Mouse (Mus musculus): ENCODE results near the gene Atp6v0c. TPM values are rescaled to one million over a fixed set of nuclear protein-coding genes. Genes with fewer than 3 reads are reported as not detected.

Atp6v0c gene
- polyA plus RNA-seq, 1 experiment from 2014 or later = 434 TPM

GRCm38 (mm10) chr17:24168590-24169277, 768 bp downstream of the Atp6v0c start:
- Histone ChIP-seq H3K9ac (ENCODE audit: low read length) (peak overlapping the region; percentile 95), H3K4me3 (ENCODE audit: low read depth, low read length) (peak overlapping the region; percentile 91), H3K27ac (replicated peaks; ENCODE audit: low read depth, low read length) (peak overlapping the region; percentile 93), H3K27me3 (ENCODE audit: control insufficient read depth, insufficient read depth, low read length) (no peaks in the 10 kb centered on the region), H3K4me2 (ENCODE audit: low read depth, severe bottlenecking) (peak overlapping the region; percentile 86), H3K36me3 (ENCODE audit: control insufficient read depth, insufficient read depth, low read length) (peaks cover 11% of the 10 kb centered on the region; the same call in 1 of the 2 replicates), H3K9me3 (ENCODE audit: control insufficient read depth, low read length) (no peaks in the 10 kb centered on the region), H3K4me1 (ENCODE audit: control insufficient read depth, insufficient read depth, low read length) (peaks cover 11% of the 10 kb centered on the region)
- peak; percentile 78 for DNase-seq (ENCODE audit: low spot score)
- under 1% methylated on average over 41 of the region's 41 CpGs for WGBS
- peak; percentile 59; the same call in 1 of the 2 replicates for ATAC-seq (ENCODE audit: insufficient number of reproducible peaks, low FRiP score, low TSS enrichment, low read depth)

GRCm38 (mm10) chr17:24167891-24168505, 1.5 kb downstream of the Atp6v0c start:
- Histone ChIP-seq H3K4me2 (ENCODE audit: low read depth, severe bottlenecking) (peak overlapping the region; percentile 86), H3K4me1 (ENCODE audit: control insufficient read depth, insufficient read depth, low read length) (peaks cover 11% of the 10 kb centered on the region), H3K9me3 (ENCODE audit: control insufficient read depth, low read length) (no peaks in the 10 kb centered on the region), H3K4me3 (ENCODE audit: low read depth, low read length) (peak overlapping the region; percentile 91), H3K9ac (ENCODE audit: low read length) (peak overlapping the region; percentile 95), H3K27ac (replicated peaks; ENCODE audit: low read depth, low read length) (no peak overlapping the region), H3K27me3 (ENCODE audit: control insufficient read depth, insufficient read depth, low read length) (no peaks in the 10 kb centered on the region), H3K36me3 (ENCODE audit: control insufficient read depth, insufficient read depth, low read length) (peaks cover 11% of the 10 kb centered on the region; the same call in 1 of the 2 replicates)
- no peak for DNase-seq (ENCODE audit: low spot score)
- 51% methylated on average over 7 of the region's 7 CpGs for WGBS
- no peak for ATAC-seq (ENCODE audit: insufficient number of reproducible peaks, low FRiP score, low TSS enrichment, low read depth)

GRCm38 (mm10) chr17:24167120-24167519, 2.4 kb downstream of the Atp6v0c start:
- no peak overlapping the region for H3K4me3 ChIP-seq (ENCODE audit: low read depth, low read length)
- DNase-seq (ENCODE audit: low spot score) (no peak), ATAC-seq (ENCODE audit: insufficient number of reproducible peaks, low FRiP score, low TSS enrichment, low read depth) (no peak)
- no peaks in the 10 kb centered on the region for H3K27me3 ChIP-seq (ENCODE audit: control insufficient read depth, insufficient read depth, low read length)
- WGBS = 91% methylated on average over 6 of the region's 6 CpGs
- peaks cover 11% of the 10 kb centered on the region; the same call in 1 of the 2 replicates for H3K36me3 ChIP-seq (ENCODE audit: control insufficient read depth, insufficient read depth, low read length)
- no peak overlapping the region for H3K9ac ChIP-seq (ENCODE audit: low read length)
- H3K4me2 ChIP-seq (ENCODE audit: low read depth, severe bottlenecking) = no peak overlapping the region
- peaks cover 15% of the 10 kb centered on the region for H3K4me1 ChIP-seq (ENCODE audit: control insufficient read depth, insufficient read depth, low read length)
- no peak overlapping the region for H3K27ac ChIP-seq (replicated peaks; ENCODE audit: low read depth, low read length)
- H3K9me3 ChIP-seq (ENCODE audit: control insufficient read depth, low read length) = no peaks in the 10 kb centered on the region

- no peak overlapping the region for H3K4me3 ChIP-seq (ENCODE audit: low read depth, low read length)
- H3K27ac ChIP-seq (replicated peaks; ENCODE audit: low read depth, low read length) = no peak overlapping the region
- peaks cover 11% of the 10 kb centered on the region; the same call in 1 of the 2 replicates for H3K36me3 ChIP-seq (ENCODE audit: control insufficient read depth, insufficient read depth, low read length)
- H3K27me3 ChIP-seq (ENCODE audit: control insufficient read depth, insufficient read depth, low read length) = no peaks in the 10 kb centered on the region
- 83% methylated on average over 11 of the region's 11 CpGs for WGBS
- H3K4me1 ChIP-seq (ENCODE audit: control insufficient read depth, insufficient read depth, low read length) = peaks cover 10% of the 10 kb centered on the region
- ATAC-seq (ENCODE audit: insufficient number of reproducible peaks, low FRiP score, low TSS enrichment, low read depth) (no peak), DNase-seq (ENCODE audit: low spot score) (no peak)
- no peak overlapping the region for H3K4me2 ChIP-seq (ENCODE audit: low read depth, severe bottlenecking)
- no peak overlapping the region for H3K9ac ChIP-seq (ENCODE audit: low read length)
- no peaks in the 10 kb centered on the region for H3K9me3 ChIP-seq (ENCODE audit: control insufficient read depth, low read length)
Observed at GRCm38 (mm10) chr17:24164566-24165259, 4.8 kb downstream of the Atp6v0c start.

- no peak within 1 kb of the TSS for H3K27ac ChIP-seq (replicated peaks; ENCODE audit: low read depth, low read length)
- H3K4me1 ChIP-seq (ENCODE audit: control insufficient read depth, insufficient read depth, low read length) = peaks cover 10% of the 10 kb centered on the region
- peaks cover 11% of the 10 kb centered on the region; the same call in 1 of the 2 replicates for H3K36me3 ChIP-seq (ENCODE audit: control insufficient read depth, insufficient read depth, low read length)
- under 1% methylated on average over 47 of the region's 47 CpGs for WGBS
- H3K27me3 ChIP-seq (ENCODE audit: control insufficient read depth, insufficient read depth, low read length) = no peaks in the 10 kb centered on the region
- H3K4me3 ChIP-seq (ENCODE audit: low read depth, low read length) = peak within 1 kb of the TSS; percentile 56
- peak within 1 kb of the TSS; percentile 83 for H3K4me2 ChIP-seq (ENCODE audit: low read depth, severe bottlenecking)
- ATAC-seq (ENCODE audit: insufficient number of reproducible peaks, low FRiP score, low TSS enrichment, low read depth) (peak; percentile 94), DNase-seq (ENCODE audit: low spot score) (peak; percentile 100)
- no peaks in the 10 kb centered on the region for H3K9me3 ChIP-seq (ENCODE audit: control insufficient read depth, low read length)
- H3K9ac ChIP-seq (ENCODE audit: low read length) = peak within 1 kb of the TSS; percentile 54
Observed at GRCm38 (mm10) chr17:24163176-24163962, 6.1 kb downstream of the Atp6v0c start, which contains the start of gene Amdhd2. Gene Amdhd2, minus strand, starts transcription at chr17:24163766.

- ATAC-seq (ENCODE audit: insufficient number of reproducible peaks, low FRiP score, low TSS enrichment, low read depth) (no peak), DNase-seq (ENCODE audit: low spot score) (no peak)
- H3K36me3 ChIP-seq (ENCODE audit: control insufficient read depth, insufficient read depth, low read length) = peaks cover 9% of the 10 kb centered on the region; the same call in 1 of the 2 replicates
- peak overlapping the region; percentile 54 for H3K9ac ChIP-seq (ENCODE audit: low read length)
- H3K4me3 ChIP-seq (ENCODE audit: low read depth, low read length) = peak overlapping the region; percentile 56
- 27% methylated on average over 17 of the region's 17 CpGs for WGBS
- no peak overlapping the region for H3K27ac ChIP-seq (replicated peaks; ENCODE audit: low read depth, low read length)
- H3K9me3 ChIP-seq (ENCODE audit: control insufficient read depth, low read length) = no peaks in the 10 kb centered on the region
- H3K4me2 ChIP-seq (ENCODE audit: low read depth, severe bottlenecking) = peak overlapping the region; percentile 83
- H3K27me3 ChIP-seq (ENCODE audit: control insufficient read depth, insufficient read depth, low read length) = no peaks in the 10 kb centered on the region
- peaks cover 4% of the 10 kb centered on the region for H3K4me1 ChIP-seq (ENCODE audit: control insufficient read depth, insufficient read depth, low read length)
Observed at GRCm38 (mm10) chr17:24162584-24163175, 6.8 kb downstream of the Atp6v0c start.

- no peak overlapping the region for H3K9ac ChIP-seq (ENCODE audit: low read length)
- DNase-seq (ENCODE audit: low spot score) (no peak), ATAC-seq (ENCODE audit: insufficient number of reproducible peaks, low FRiP score, low TSS enrichment, low read depth) (no peak)
- peaks cover 3% of the 10 kb centered on the region for H3K4me1 ChIP-seq (ENCODE audit: control insufficient read depth, insufficient read depth, low read length)
- H3K4me3 ChIP-seq (ENCODE audit: low read depth, low read length) = no peak overlapping the region
- H3K27ac ChIP-seq (replicated peaks; ENCODE audit: low read depth, low read length) = no peak overlapping the region
- H3K27me3 ChIP-seq (ENCODE audit: control insufficient read depth, insufficient read depth, low read length) = no peaks in the 10 kb centered on the region
- no peak overlapping the region for H3K4me2 ChIP-seq (ENCODE audit: low read depth, severe bottlenecking)
- H3K36me3 ChIP-seq (ENCODE audit: control insufficient read depth, insufficient read depth, low read length) = peaks cover 4% of the 10 kb centered on the region; the same call in 1 of the 2 replicates
- 86% methylated on average over 5 of the region's 5 CpGs for WGBS
- no peaks in the 10 kb centered on the region for H3K9me3 ChIP-seq (ENCODE audit: control insufficient read depth, low read length)
Observed at GRCm38 (mm10) chr17:24161466-24161865, 8.0 kb downstream of the Atp6v0c start.
